Mouse (Mus musculus) stomach, postnatal 0 days (tissue): ENCODE results near the gene Rabif. TPM values are rescaled to one million over a fixed set of nuclear protein-coding genes. Genes with fewer than 3 reads are reported as not detected.

Experiments used
- ATAC-seq: fragments of 200-750 bp; cut with Nextera tagmentation; 2 replicates; pipeline ENCODE4 v1.8.0; 2017; ENCODE audit not compliant: low FRiP score, low TSS enrichment
- DNase-seq: peaks from one replicate; pipeline ENCODE4 v3.0.0-alpha.2; 2016; ENCODE audit warnings: low spot score
- H3K27ac ChIP-seq: fragments of 300-500 bp; sonication (generic); replicated peaks from 2 replicates; pipeline ENCODE4 v1.5.1; 2014; ENCODE audit warnings: mild to moderate bottlenecking, control low read depth
- H3K27me3 ChIP-seq: fragments of 300-500 bp; sonication (generic); 2 replicates; pipeline ENCODE4 v1.6.1; 2014; ENCODE audit warnings: low read length; ENCODE audit not compliant: control insufficient read depth, insufficient read depth
- H3K36me3 ChIP-seq: fragments of 300-500 bp; sonication (generic); 2 replicates; pipeline ENCODE4 v1.6.1; 2014; ENCODE audit warnings: low read length, mixed read lengths; ENCODE audit not compliant: control insufficient read depth, insufficient read depth
- H3K4me1 ChIP-seq: fragments of 300-500 bp; sonication (generic); replicated peaks from 2 replicates; pipeline ENCODE4 v1.6.1; 2014; ENCODE audit warnings: antibody characterized with exemption; ENCODE audit not compliant: control insufficient read depth, insufficient read depth
- H3K4me2 ChIP-seq: fragments of 300-500 bp; sonication (generic); replicated peaks from 2 replicates; pipeline ENCODE4 v1.6.1; 2014; ENCODE audit warnings: low read depth, mild to moderate bottlenecking, control low read depth, moderate library complexity
- H3K4me3 ChIP-seq: fragments of 300-500 bp; sonication (generic); 2 replicates; pipeline ENCODE4 v1.5.1; 2014; ENCODE audit warnings: low read depth, low read length, control low read depth
- H3K9ac ChIP-seq: fragments of 300-500 bp; sonication (generic); 2 replicates; pipeline ENCODE4 v1.6.1; 2014; ENCODE audit warnings: mild to moderate bottlenecking, low read length, control low read depth, mixed read lengths
- H3K9me3 ChIP-seq: fragments of 300-500 bp; sonication (generic); 2 replicates; pipeline ENCODE4 v1.6.1; 2016; ENCODE audit warnings: low read length; ENCODE audit not compliant: control insufficient read depth
- CTCF ChIP-seq: IDR thresholded peaks from 2 replicates; pipeline ENCODE4 v1.5.1; 2016; ENCODE audit warnings: antibody characterized with exemption, low read depth, mild to moderate bottlenecking, moderate library complexity
- EP300 ChIP-seq: optimal IDR thresholded peaks from 2 replicates; pipeline ENCODE3; 2016; ENCODE audit warnings: antibody characterized with exemption
- WGBS: fragments of 180-500 bp; shearing (Covaris S2); extraction: QIAGEN DNeasy Blood & Tissue Kit; methylation state at CpG from one replicate; pipeline ENCODE4 v1.1.7; 2014; 5-methylcytosine and 5-hydroxymethylcytosine counted together
- polyA plus RNA-seq: library from polyadenylated mRNA; unstranded; fragments of >200 nt; fragmentation: Nextera tagmentation; extraction: Ambion mirVana; gene quantifications from 2 replicates; pipeline ENCODE4 v1.2.1, GENCODE M21; 2015

Rabif gene
- polyA plus RNA-seq, 1 experiment from 2014 or later = 31.4 TPM

- DNase-seq (no peak), ATAC-seq (no peak)
- TF ChIP-seq CTCF = no peak
- TF ChIP-seq EP300 = no peak
- H3K4me2 ChIP-seq = no peak overlapping the region
- 0 out of 2 replicates have a peak, but pooled peaks cover 2% of the 10 kb centered on the region for H3K4me1 ChIP-seq
- H3K36me3 ChIP-seq = no peaks in the 10 kb centered on the region
- no peak overlapping the region for H3K4me3 ChIP-seq
- no peaks in the 10 kb centered on the region for H3K27me3 ChIP-seq
- H3K9me3 ChIP-seq = no peaks in the 10 kb centered on the region
- WGBS = 88% methylated on average over 1 of the region's 1 CpGs
- no peak overlapping the region for H3K27ac ChIP-seq
- H3K9ac ChIP-seq = no peak overlapping the region
These were observed 6.5 kb downstream of the Rabif start for GRCm38 (mm10) chr1:134500916-134501315.

GRCm38 (mm10) chr1:134506201-134506600 is 11.8 kb downstream of the Rabif start:
- Histone ChIP-seq H3K4me2 (no peak overlapping the region), H3K27ac (no peak overlapping the region), H3K27me3 (no peaks in the 10 kb centered on the region), H3K4me3 (no peak overlapping the region), H3K9ac (no peak overlapping the region), H3K9me3 (no peaks in the 10 kb centered on the region), H3K36me3 (peaks cover 10% of the 10 kb centered on the region), H3K4me1 (no peaks in the 10 kb centered on the region)
- ATAC-seq = no peak
- DNase-seq = no peak
- WGBS = 90% methylated on average over 8 of the region's 8 CpGs
- no peak for TF ChIP-seq CTCF
- no peak for TF ChIP-seq EP300

DNA sequence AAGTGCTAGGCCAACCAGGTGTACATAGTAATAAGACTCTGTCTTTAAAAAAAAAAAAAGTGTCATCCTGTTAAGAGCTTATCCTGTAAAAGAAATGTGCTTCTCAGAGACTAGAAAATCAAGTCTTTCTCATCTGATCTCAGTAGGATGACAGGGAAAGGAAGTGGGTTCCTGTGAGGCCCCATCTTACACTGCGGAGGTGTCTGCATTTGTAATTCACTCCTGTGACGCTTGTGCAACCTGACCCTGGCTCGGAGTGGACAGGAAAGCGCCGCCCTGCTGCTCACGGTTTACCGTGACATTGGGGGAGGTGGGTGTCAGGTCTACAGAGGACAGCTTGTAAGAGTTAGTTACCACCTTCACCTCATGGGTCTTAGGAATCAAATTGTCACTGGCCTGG is 15.6 kb downstream of the Rabif start:
- H3K27ac ChIP-seq = no peak overlapping the region
- H3K36me3 ChIP-seq = peaks cover 10% of the 10 kb centered on the region
- DNase-seq (no peak), ATAC-seq (no peak)
- no peak overlapping the region for H3K4me2 ChIP-seq
- H3K27me3 ChIP-seq = no peaks in the 10 kb centered on the region
- 52% methylated on average over 7 of the region's 7 CpGs for WGBS
- peaks cover 4% of the 10 kb centered on the region; the same call in 1 of the 2 replicates for H3K4me1 ChIP-seq
- H3K4me3 ChIP-seq = no peak overlapping the region
- TF ChIP-seq EP300 (no peak), CTCF (no peak)
- no peaks in the 10 kb centered on the region for H3K9me3 ChIP-seq
- H3K9ac ChIP-seq = no peak overlapping the region

GRCm38 (mm10) chr1:134512183-134512582 is 17.7 kb downstream of the Rabif start:
- Histone ChIP-seq H3K4me2 (no peak overlapping the region), H3K4me1 (peaks cover 6% of the 10 kb centered on the region), H3K27ac (no peak overlapping the region), H3K36me3 (peaks cover 2% of the 10 kb centered on the region; the same call in 1 of the 2 replicates), H3K4me3 (no peak overlapping the region), H3K27me3 (no peaks in the 10 kb centered on the region), H3K9me3 (no peaks in the 10 kb centered on the region), H3K9ac (no peak overlapping the region)
- ATAC-seq (no peak), DNase-seq (no peak)
- TF ChIP-seq EP300 (no peak), CTCF (no peak)
- 61% methylated on average over 4 of the region's 4 CpGs for WGBS

- Histone ChIP-seq H3K4me1 (peaks cover 6% of the 10 kb centered on the region), H3K9ac (no peak overlapping the region), H3K36me3 (peaks cover 2% of the 10 kb centered on the region; the same call in 1 of the 2 replicates), H3K4me3 (no peak overlapping the region; the same call in 1 of the 2 replicates), H3K27ac (no peak overlapping the region), H3K9me3 (no peaks in the 10 kb centered on the region), H3K4me2 (peak overlapping the region; percentile 91; the same call in 1 of the 2 replicates), H3K27me3 (no peaks in the 10 kb centered on the region)
- DNase-seq (no peak), ATAC-seq (no peak)
- WGBS = 57% methylated on average over 6 of the region's 6 CpGs
- TF ChIP-seq CTCF = no peak
- TF ChIP-seq EP300 = no peak
These were observed 18.1 kb downstream of the Rabif start for GRCm38 (mm10) chr1:134512584-134512983.

GRCm38 (mm10) chr1:134513312-134513860 is 18.9 kb downstream of the Rabif start:
- peak; percentile 92 for ATAC-seq
- Histone ChIP-seq H3K27ac (peak overlapping the region; percentile 86), H3K4me3 (peak overlapping the region; percentile 52), H3K27me3 (no peaks in the 10 kb centered on the region), H3K4me1 (peaks cover 6% of the 10 kb centered on the region), H3K4me2 (peak overlapping the region; percentile 91), H3K36me3 (peaks cover 2% of the 10 kb centered on the region; the same call in 1 of the 2 replicates), H3K9ac (peak overlapping the region; percentile 65), H3K9me3 (no peaks in the 10 kb centered on the region)
- DNase-seq = peak; percentile 91
- TF ChIP-seq EP300 = no peak
- WGBS = 2% methylated on average over 38 of the region's 38 CpGs
